Mouse (Mus musculus): ENCODE measurements around the gene Acsl3.
A peak's percentile ranks its signal among the peaks of the same experiment; 100 is the strongest.

The Acsl3 gene

DNA sequence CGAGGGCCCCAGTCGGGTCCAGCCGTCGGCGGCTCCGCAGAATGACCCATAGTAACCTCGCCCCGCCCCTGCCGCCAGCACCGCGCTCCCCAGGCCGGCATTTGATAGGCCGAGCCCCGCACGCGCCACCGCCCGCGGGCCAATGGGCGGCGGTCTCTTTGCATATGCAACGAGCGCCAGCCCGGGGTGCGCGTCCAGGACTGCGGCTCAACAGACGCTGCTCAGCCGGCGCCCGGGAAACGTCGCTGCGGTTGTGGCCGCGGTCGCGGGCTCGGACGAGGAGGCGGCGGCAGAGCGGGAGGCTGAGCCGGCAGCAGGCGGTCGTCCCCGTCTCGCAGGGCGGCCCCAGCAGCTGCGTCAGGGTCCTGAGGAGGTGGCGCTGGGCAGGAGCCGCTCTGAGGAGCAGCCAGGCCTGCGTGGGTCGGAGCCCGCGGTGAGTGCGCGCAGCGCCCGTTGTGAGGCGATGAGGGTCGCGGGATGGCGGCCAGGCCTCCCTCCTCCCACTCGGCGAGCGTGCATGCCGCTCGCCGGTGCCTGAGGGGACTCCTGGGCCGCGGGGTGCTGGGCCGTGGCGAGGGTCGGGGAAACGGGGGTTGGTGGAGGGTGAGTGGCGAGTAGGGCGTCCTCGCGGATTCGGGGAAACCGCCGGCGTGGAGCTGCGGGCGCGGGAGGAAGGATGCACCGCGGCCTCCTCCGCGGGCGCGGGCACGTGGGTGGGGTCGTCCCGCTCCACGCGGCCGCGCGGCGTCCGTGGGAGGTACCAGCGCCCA is at the start of gene Acsl3, which contains the start of gene Utp14b:
Acsl3 (plus strand) TSS at position 155 of the 770 bp plus-strand sequence.
Utp14b (plus strand) TSS at position 368 of the 770 bp plus-strand sequence.
- DNase-seq (ENCODE audit: low read depth), result peak; percentile 89

DNA sequence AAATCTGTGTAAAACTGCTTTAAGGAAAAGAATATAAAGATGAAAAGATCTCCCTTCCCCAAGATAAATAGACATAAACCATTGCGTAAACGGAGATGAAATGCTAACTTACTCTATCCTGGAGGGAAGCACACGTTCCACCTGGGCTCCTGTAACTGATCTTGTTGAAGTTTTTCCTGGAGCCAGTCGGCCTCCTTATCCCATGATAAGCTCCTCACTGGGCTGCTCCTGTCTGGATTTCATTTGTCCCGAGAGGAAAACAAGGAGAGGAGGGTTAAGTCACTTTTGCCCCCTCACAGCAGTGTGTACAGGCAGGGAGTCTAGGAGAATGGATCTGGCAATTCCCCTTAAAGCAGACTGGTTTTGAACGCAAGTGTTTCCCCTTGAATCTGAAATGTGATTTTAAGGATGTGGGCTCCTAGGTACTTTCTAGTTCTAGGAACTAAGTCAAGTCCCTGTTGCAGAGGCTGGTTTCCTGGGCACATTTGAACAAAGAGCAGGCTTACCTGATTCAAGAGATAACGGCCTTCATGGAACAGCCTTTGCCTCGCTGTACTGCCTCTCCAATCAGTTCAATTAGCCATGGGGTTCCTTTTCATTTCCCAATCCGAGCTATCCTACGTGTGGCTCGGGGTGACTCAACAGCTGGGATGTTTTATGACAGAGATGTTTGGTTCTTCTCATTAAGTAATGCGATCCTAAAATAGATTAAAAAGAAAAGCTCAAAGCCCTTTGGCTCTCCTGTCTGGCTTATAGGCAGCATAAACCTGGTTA is 48.3 kb upstream of the Acsl3 start:
- no peak for DNase-seq (ENCODE audit: low read depth)

DNA sequence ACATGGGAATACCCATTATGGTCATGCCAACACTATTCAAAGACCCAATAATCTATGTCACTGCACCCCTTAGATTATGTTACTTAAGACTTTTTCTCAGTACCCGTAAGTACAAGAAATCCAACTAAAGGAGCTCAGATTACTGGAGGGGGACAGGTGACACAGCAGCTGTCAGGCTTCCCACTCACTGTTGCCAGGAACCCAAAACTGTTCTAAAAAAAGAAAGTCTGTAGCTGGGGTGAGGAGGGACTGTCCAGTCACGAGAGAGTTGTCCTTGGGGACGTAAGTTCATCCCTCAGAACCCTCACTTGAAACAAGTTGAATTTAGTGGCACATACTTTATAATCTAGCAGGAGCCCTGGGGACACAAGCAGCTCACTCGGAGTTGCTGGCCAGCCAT is 46.6 kb upstream of the Acsl3 start:
- DNase-seq (ENCODE audit: low read depth), result no peak

DNA sequence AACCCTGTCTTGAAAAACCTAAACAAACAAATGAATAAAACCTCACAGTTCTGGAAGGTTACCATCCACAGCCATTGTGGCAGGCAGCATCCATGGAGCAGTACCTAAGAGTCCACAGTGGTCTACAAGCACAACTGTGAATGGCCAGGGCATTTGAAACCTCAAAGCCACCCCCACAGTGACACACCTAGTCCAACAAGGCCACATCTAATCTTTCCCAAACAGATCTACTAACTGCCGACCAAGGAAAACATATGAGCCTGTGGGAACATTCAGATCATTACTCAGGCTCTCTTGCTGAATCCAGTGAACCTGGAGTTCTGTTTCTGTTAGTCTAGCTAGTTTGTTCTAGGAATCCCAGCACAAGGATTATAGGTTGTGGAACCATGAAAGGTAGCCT is 44.7 kb upstream of the Acsl3 start:
- DNase-seq (ENCODE audit: low read depth), result no peak

DNA sequence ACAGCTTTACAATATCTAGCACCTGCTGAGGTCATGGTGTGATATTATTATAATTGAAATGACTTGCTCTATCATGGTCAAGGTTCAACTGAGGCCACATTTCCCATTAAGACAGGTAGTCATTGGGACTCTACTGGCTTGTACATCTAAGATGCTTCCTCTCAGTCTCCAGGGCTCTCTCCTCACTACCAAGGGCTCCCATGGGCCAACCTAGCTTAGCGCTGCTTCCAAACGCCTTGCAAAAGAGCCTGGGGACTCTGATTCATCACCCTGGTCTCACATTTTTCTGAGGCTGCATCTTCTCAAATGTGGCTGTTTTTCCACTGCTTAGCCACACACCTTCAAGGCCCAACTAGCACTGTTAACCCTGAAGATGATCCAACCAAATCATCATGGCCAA is 33.3 kb upstream of the Acsl3 start:
- DNase-seq (ENCODE audit: low read depth), result no peak

DNA sequence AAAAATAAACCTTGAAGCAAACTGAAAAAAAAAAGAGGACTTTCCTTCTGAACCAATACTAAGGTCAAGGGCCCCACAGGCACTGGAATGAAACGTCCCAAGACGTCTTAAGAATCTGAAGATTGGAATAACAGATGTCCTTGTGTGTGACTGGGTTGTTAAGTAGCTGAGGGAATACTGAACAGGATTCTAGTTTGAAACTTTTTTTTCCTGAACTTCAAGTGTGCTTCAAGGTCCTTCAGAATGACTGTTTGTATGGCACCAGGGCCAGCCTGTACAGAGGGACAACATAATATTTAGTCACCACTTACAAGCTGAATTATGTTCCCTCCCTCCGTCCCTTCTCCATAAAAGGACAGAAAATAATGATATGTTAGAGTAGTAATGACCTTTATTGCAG is 23.1 kb upstream of the Acsl3 start:
- DNase-seq (ENCODE audit: low read depth), result no peak

DNA sequence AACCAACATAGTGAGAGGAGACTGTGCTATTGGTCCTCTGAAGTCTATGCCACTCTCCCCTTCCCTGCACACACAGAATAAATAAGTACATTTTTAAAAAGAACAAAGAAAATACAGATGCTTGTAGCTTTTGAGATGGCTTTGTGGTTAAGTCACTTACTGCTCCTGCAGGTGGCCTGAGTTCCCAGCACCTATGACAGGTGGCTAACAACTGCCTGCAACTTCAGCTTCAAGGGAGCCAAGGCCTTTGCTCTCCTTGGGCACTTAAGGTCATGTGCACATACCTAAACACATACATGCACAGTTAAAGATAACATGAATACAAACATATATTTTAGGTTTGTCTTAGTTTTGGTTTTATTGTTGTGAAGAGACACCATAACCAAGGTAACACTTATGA is 16.8 kb upstream of the Acsl3 start:
- no peak for DNase-seq (ENCODE audit: low read depth)

DNA sequence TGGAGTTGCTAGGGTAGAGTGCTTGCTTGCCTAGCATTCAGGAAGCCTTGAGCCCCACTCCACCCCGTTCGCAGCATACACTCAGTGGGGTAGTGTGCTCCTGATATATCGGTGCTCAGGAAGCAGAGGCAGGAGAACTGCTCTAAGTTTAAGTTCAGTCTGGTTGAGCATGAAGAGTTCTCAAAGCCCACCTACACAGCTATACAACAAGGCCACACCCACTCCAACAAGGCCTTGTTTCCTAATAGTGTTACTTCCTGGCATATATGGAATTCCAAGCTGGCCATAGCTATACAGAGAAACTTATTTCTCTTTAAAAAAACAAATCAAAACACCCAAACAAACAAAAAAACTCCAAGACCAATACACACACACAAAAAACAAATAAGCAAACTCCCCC is 15.8 kb upstream of the Acsl3 start:
- DNase-seq (ENCODE audit: low read depth), result no peak

DNA sequence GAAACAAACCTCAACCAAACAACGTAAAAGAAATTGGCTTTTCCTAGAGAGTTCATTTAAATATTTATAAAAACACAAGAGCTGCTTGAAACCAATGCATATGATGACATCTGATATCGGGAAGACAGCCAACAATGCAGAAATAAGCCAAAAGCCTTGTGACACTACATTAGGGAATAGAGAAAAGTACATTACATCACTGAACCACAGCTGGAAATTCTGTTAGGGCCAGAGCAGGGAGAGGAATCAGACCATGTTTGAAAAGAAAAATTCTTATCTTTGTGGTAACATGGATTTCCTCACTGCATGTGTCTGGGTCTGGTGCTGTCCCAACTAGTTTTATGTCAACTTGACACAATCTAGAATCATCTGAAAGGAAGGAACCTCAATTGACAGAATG is 15.4 kb upstream of the Acsl3 start:
- no peak for DNase-seq (ENCODE audit: low read depth)

DNA sequence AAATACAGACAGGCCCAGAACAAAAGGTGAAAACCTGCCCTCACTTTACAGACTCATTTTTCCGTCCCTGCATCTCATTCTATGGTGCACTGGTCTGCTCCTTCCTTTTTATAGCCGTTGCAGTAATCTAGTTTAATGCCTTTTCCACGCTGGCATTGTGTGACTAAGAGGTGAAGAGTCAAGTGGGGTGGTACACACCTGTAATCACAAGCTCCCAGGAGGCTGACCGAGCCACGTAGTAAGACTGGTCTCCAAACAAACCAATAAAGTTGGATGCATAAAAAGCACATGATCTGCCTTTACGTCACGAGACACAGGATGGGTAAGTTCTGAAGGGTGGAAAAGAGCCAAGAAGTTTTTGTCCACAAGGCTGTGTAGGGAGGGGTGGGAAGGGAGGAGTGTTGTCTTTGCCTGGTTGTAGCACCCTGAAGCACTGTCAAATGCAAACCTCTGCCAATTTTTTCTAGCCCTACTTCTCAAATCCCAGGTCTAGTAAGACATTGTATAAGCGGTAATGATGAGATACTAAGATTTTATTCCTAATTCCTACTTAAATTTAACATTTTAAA is 10.2 kb upstream of the Acsl3 start:
- DNase-seq (ENCODE audit: low read depth), result no peak

DNA sequence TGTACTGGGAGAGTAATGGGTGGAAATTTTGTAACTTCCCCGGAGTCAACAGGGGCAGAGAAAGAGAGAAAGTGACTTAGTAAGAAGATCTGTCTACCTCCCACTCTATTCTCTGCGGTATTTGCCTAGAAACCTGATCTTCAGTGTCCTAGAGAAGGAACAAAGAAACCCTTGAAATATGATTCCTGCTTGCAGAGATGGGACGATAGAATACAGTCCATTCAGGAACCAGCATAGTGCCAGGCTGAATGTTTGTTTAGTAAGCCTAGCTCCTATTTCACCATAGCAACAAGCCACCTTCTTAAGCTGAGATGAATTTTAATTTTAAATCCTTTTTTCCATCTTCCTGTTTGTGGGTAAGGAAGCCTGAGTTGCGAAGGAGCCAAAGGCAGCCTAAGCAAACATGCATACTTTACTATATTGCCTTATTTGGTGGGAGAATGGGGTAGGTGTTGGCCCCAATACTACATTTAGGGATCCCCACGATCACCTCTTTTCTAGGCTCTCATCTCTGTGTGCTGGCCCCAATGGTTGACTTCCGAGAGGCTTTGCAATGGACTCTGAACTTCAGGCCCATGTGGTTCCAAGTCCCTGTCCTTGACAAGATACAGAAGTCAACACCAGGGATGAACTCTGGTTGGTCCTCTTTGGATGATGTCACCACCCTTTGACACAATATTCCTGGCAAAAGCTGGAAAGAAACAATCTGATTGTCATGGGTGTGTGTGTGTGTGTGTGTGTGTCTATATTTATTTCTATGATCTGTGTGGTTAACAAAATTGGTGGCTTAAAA is 8.2 kb upstream of the Acsl3 start:
- no peak for DNase-seq (ENCODE audit: low read depth)

DNA sequence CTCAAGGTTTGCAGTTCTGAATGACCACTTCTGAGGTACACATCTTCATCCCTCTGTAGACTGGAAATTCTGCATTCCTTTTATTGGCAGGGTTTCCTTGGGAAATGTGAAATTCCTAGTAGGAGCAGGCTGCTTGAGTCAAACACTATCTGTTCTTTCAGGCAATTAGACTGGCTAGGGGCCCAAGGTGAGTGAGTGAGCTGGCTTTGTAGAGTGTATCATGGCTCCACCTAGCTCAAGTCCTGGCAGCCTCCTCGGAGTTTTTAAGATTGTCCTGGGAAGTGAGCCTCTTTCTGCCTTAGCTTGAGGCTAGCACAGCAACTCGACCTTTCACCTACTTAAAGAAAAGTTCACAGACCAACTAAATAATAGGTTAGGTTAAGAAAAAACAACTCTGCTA is 1.2 kb upstream of the Acsl3 start:
- no peak for DNase-seq (ENCODE audit: low read depth)

DNA sequence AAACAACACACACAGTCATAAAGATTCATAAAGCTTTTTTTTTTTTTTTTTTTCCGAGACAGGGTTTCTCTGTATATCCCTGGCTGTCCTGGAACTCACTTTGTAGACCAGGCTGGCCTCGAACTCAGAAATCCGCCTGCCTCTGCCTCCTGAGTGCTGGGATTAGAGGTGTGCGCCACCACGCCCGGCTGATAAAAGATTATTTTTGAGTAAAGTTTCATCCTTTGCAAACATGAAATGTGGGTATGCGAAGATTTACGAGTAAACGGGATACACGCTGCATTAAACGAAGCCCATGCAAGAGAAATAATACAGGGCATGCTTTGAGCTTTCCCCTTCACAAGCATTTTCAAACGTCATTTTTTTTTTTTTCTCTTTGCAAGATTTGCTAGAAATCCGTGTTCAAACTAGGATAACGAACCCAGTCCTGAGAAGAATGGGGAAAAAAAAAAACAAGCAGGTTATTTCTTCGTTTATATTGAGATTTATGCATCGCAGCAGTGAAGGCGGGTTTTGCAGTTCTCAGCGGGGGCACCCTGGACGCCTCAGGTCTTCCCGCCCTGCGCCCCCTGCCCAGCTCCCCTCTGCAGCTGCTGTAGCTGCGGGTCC is 500 bp upstream of the Acsl3 start:
- DNase-seq (ENCODE audit: low read depth), result no peak

DNA sequence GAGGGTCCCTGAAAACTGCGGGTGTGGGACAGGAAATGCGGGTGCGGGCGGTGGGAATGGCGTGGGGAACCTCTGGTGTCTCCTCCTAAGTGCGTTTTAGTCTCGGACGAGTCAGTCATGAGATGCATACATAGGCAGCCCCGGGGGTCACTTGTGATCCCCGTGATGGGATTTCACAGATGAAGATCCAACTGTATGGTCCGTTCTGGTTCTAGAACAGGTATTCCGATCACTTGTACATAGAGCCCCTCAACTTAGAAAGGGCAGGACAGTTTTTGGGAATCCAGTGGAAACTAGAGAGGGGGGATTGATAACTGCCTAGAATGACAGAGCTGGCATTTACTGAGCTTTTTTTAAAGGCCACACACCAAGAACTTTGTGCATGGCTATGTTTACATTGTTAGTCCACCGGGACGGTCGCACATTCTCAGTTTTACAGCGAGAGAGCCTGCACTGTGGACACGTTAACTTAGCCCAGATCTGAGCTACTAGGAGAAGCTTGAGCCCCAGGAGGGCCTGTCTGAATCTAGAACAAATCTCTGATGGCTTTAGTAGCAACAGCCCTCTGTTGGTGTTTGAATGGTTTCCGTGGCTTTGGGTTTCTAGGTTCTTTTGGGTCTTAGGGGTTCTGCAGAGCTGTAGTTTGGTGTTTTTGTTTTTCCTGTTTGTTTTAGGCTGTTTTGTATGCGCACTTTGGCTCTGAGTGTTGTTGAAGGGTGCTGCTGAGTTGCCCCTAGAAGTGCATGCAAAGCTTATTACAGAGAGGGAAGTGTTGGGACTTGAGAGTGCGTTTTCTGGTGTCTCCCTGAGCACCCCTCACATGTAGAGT is 1.0 kb downstream of the Acsl3 start:
- no peak for DNase-seq (ENCODE audit: low read depth)

DNA sequence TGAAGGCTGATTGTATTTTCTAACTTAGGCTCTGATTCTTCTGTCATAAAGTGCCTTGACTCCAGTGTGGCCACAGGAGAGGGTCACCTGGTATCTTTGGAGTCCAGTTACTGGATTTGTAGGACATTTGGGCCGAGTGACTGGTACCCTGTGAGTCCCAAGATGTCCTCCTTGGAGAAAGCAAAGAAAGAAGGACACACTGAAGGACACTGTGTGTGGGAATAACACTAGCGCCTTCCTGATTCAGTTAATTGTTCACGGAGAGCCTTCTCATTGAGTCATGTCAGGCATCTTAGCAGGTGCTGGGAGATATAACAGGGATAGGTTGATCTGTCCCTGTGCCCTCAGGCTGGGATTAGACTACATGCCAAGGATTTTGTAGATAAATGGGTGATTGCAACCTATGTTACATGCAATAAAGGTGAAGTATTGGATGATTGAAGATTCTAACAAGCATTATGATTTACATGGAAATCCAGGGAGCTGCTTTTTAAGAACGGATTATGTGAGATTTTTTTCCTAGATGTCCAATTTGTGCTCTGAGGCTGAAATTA is 1.7 kb downstream of the Acsl3 start:
- peak; percentile 10 for DNase-seq (ENCODE audit: low read depth)

DNA sequence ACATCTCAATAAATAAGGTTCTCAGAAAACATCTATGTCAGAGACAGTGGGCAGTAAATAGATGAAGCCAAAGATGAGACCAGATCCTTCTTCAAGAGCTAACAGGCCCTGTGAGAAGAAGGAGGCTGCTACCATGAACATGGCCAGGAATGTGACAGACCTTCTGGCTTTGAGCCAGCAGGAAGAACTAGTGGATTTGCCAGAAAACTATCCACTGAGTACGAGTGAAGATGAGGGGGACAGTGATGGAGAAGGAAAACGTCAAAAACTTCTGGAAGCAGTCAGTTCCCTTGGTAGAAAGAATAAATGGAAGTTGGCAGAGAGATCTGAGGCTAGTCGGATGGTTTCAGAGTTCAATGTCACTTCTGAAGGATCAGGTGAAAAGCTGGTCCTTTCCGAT is 6.7 kb downstream of the Acsl3 start:
- no peak for DNase-seq (ENCODE audit: low read depth)

DNA sequence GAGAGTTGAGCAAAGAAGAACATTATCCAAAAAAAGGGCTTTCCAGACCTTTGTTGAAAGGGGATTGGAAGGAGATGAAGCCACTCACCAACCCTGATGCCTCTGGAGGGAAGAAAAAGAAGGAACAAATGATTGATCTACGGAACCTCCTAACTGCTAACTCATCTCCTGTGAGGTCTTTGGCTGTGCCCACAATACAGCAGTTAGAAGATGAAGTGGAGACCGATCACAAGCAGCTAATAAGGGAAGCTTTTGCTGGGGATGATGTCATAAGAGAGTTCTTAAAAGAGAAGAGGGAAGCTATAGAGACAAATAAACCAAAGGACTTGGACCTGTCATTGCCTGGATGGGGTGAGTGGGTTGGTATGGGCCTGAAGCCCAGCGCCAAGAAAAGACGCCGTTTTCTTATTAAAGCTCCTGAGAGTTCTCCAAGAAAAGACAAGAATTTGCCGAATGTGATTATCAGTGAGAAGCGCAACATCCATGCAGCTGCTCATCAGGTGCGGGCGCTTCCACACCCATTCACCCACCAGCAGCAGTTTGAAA is 8.4 kb downstream of the Acsl3 start:
- no peak for DNase-seq (ENCODE audit: low read depth)

DNA sequence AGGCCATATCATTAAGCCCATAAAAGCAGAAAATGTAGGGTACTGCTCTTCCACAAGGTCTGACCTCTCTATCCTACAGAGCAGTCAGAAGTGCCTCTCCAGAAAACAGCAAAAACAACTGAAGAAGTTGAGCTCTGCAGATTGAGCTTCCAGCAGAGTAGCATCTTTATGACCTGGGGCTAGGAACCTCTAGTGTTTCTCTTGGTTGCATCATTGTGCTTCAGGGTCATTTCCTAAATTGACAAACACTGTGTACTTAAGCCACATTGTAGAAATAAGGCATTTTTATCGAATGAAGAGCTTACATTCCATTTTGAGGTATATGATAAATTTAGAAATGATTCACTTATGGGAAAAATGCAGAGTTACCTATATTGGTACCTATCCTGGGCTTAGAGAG is 9.0 kb downstream of the Acsl3 start:
- no peak for DNase-seq (ENCODE audit: low read depth)

DNA sequence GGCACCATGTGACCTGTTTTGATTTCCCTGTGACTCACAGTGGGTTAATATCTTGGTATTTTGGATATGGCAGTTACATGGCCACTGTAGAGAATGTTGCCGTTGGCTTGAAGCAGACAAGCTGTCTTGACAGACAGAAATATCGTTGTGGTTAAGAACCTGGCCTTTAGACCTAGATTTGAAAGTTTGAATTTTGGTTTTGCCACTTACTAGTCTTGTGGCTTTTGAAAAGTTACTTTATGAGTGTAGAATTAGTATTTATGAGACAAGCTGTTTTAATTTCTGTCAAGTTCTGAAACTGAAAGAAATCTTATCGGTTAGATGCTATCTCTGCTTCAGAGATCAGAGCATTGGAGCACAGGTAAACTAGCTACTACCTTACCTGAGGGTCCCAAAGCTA is 24.7 kb downstream of the Acsl3 start:
- DNase-seq (ENCODE audit: low read depth), result no peak

DNA sequence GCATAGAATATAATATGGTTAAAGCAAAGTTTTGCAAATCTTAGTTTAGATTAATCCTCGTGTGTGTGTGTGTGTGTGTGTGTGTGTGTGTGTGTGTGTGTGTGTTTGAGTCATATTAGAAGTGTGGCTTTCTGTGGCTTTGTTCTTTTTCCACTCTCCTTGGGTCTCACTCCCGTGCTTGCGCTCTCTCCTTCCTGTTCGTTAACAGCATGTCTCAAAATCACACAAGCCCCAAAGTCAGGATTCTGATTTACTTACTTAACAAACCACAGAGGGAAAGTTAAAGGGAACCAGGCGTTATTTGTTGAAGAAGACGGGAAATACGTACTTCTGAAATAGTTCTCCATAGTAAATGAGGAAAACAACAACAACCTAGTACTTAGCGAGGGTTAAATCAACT is 26.5 kb downstream of the Acsl3 start:
- DNase-seq (ENCODE audit: low read depth), result no peak

Data from naive thymus-derived CD4-positive, alpha-beta T cell, adult 2 months (primary cell).